Mouse (Mus musculus) gastrocnemius, adult 2 months (tissue): ENCODE data around the gene Il17rd. TPM values are rescaled to one million over a fixed set of nuclear protein-coding genes. Genes with fewer than 3 reads are reported as not detected.

ENCODE experiments used
- DNase-seq: peaks from one replicate; pipeline ENCODE4 v3.0.0; 2022
- H3K27ac ChIP-seq: fragments of 200-600 bp; 2 replicates; pipeline ENCODE4 v1.8.1; 2022; ENCODE audit warnings: mild to moderate bottlenecking
- H3K4me3 ChIP-seq: fragments of 200-600 bp; 2 replicates; pipeline ENCODE4 v1.8.1; 2022; ENCODE audit warnings: mild to moderate bottlenecking, moderate library complexity
- CTCF ChIP-seq: fragments of 200-600 bp; IDR thresholded peaks from 2 replicates; pipeline ENCODE4 v1.8.1; 2022; ENCODE audit warnings: antibody characterized with exemption, mild to moderate bottlenecking, moderate library complexity
- intact Hi-C: fragments of 180-260 bp; cut with DNase I; formaldehyde crosslinking; loops from one replicate; pipeline ENCODE4 v1.15.1; 2025
- total RNA-seq, 2 experiments: library from RNA; stranded (reverse); gene quantifications; 2 replicates each; pipeline ENCODE4 v1.2.3; 2021

Gene Il17rd
- total RNA-seq, 2 experiments from 2014 or later: 2.1 to 3.0 TPM

DNA sequence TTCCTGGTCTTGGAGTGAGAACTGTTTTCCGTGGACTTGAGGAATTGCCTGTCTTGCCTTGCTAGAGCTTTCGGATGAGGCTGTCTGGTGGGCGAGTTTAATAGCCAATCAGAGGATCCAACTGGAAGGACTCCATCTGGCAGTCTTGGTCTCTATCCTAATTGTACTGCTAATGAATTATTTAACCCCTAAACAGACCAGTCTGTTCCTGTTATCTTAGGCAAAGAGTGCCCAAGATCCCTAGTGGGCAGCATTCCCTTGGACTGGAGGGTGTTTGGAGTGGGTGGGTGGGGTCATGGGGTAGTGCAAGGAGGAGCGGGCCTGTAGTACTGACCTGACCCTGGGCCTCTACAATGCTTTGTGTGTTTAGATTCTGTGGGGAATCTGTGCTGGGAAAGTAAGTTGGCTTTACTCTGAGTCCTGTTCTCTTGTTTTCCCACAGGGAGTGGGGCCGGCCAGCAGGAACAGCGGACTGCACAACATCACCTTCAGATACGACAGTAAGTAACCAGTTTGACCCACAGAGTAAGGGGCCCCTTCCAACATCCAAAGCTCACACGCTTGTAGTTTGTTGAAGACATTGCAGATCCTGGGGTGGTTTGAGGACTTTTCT lies 37.3 kb downstream of the Il17rd start:
- intact Hi-C loops: no loop called here

GRCm38 (mm10) chr14:27076522-27076920 lies 37.8 kb downstream of the Il17rd start:
- peak overlapping the region; percentile 50 for H3K27ac ChIP-seq
- no peak for DNase-seq
- no peak for TF ChIP-seq CTCF
- H3K4me3 ChIP-seq: no peak overlapping the region
- intact Hi-C loops: no loop called here

More for the DNA sequence above, 37.3 kb downstream of the Il17rd start:
- DNase-seq: no peak
- TF ChIP-seq CTCF: no peak
- peak overlapping the region; percentile 50 for H3K27ac ChIP-seq
- no peak overlapping the region for H3K4me3 ChIP-seq

DNA sequence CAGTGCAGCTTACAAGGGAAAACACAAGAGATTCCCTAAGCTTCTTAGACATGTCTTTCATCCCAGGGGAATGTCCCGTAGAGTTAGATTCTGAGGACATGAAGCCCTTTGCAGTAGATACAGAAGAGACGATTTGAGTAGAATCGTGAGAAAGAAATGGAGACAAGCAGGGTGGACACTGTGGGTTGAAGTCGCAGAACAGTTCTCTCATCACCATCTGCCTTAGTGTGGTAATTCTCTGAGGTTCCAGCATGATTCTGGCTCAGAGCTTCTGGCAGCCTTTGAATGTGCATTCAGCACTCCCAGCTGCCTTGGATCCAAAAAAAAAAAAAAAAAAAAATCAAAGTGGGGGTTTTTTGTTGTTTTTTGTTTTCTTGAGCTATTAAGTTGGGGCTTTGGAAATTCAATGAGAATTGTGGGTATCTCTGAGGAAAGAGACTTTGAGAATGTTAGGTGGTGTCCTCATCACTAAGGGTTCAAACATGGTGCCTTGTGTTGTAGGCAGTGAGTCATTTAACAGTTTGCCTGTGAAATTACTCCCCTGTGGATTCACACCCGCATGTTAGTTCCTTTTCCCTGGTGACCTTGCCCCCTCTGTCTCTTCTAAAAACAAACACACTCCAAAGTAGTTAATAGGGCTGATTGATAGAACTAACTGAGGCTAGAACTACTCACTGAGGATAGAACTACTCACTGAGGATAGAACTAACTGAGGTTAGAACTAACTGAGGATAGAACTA lies 43.0 kb downstream of the Il17rd start:
- no peak for TF ChIP-seq CTCF
- Histone ChIP-seq H3K4me3 (no peak overlapping the region), H3K27ac (peak overlapping the region; percentile 5; the same call in 1 of the 2 replicates)
- no peak for DNase-seq
- intact Hi-C loops: no loop called here

DNA sequence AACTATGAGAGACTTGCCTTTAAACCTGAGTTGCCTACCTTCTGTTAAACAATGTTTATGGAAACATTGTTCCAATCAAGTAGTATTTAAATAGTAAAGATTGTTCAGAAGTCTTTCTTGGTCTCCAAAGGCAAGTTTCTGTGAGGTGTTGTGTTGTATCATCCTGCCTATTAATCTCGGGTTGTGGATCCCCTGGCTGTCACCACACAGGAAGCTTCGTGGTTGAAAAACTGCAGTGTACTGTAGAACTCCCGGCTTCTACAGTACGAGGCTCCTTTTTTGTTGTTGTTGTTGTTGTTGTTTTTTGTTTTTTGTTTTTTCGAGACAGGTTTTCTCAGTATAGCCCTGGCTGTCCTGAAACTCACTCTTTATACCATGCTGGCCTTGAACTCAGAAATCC lies 46.7 kb downstream of the Il17rd start:
- intact Hi-C loops: no loop called here
- TF ChIP-seq CTCF: no peak
- DNase-seq: no peak
- H3K4me3 ChIP-seq: no peak overlapping the region
- no peak overlapping the region for H3K27ac ChIP-seq

- no peak for DNase-seq
- intact Hi-C loops: no loop called here
- Histone ChIP-seq H3K4me3 (no peak overlapping the region), H3K27ac (no peak overlapping the region)
- no peak for TF ChIP-seq CTCF
Measured at GRCm38 (mm10) chr14:27085999-27086398, 47.3 kb downstream of the Il17rd start.

DNA sequence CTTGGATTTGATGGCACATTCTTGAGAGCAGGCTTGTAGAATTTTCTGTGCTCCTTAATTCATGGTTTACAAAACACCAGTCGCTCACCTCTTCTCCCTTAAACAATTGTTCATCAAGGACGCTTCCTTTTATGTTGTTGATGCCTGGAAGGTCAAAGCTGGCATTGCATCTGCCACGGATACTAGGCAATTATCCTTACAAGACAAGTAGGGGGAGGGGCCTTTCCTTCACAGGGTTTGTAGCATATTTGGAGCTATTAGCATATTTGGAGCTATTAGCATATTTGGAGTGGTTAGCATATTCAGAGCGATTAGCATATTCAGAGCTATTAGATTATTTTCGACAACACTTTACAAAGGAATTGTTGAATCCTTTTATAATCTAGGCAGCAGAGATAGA lies 55.5 kb downstream of the Il17rd start:
- intact Hi-C loops: no loop called here
- Histone ChIP-seq H3K4me3 (no peak overlapping the region), H3K27ac (no peak overlapping the region)
- no peak for DNase-seq
- TF ChIP-seq CTCF: no peak

GRCm38 (mm10) chr14:27096133-27096532 lies 57.4 kb downstream of the Il17rd start:
- Histone ChIP-seq H3K27ac (peak overlapping the region; percentile 68), H3K4me3 (no peak overlapping the region)
- no peak for TF ChIP-seq CTCF
- no peak for DNase-seq
- intact Hi-C loops: loop anchor here (1.0 to 5.0 kb wide), 2 partner anchors 65 to 109 kb away; no protein-coding TSS in a partner anchor

- H3K4me3 ChIP-seq: no peak overlapping the region
- H3K27ac ChIP-seq: peak overlapping the region; percentile 68
- peak; percentile 90 for TF ChIP-seq CTCF
- DNase-seq: peak; percentile 52
- intact Hi-C loops: loop anchor here (1.0 to 5.0 kb wide), 2 partner anchors 65 to 109 kb away; no protein-coding TSS in a partner anchor
Measured at GRCm38 (mm10) chr14:27096779-27097178, 58.0 kb downstream of the Il17rd start.

GRCm38 (mm10) chr14:27101735-27102134 lies 63.0 kb downstream of the Il17rd start:
- DNase-seq: no peak
- intact Hi-C loops: no loop called here
- H3K4me3 ChIP-seq: no peak overlapping the region
- no peak overlapping the region for H3K27ac ChIP-seq
- TF ChIP-seq CTCF: no peak

DNA sequence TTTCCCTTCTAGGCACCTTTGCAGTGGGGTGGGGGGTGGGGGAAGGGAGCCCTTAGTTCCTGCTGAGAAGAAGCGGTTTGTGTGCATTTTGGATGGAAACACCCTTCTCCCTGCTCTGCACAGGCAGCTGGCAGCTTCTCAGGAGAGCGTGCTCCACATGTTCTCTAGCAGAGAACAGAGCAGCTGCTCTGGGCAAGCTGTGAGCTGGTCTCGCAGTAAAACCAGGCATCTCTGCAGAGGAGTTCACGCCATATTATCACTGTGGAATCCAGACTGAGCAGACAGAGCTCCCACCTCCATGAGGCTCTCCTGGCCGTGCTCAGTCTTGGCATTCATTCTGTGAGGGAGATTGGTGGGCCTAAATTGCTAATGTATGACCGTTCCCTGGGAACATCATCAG lies 64.0 kb downstream of the Il17rd start:
- Histone ChIP-seq H3K27ac (no peak overlapping the region), H3K4me3 (no peak overlapping the region)
- DNase-seq: no peak
- intact Hi-C loops: no loop called here
- no peak for TF ChIP-seq CTCF

DNA sequence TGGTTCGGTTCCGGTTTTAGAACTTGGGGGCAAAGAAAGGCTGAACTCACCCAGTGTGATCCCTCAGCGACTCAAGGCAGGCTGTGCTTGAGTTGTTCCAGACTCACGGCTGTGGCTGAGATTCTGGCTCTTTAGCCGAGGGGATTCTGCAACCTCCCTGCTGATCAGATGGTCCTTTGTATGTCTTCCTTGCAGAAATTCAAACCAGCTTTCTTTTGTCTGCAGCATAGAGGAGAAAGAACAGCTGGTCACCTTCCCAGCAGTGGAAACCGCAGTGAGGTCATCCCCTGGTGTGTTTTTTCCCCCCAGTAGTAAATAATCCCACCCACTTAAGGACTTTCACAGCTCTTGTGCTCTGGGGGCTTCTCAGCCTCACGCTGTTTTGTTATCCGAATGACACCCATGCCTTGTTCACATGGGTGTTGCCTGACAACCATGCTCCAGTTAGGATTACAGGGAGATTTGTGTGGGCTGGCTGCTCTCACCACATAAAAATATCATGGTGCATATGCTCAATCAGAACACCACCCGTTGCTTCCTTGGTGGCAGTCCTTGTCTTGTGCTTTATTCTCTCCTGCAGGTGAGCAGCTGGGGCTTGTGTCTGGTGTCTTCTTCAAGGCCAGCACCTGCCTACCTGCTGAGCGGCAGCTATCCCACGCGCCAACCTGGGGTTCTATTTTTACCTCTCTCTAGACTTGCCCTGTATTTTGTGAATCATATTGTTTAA lies 67.2 kb downstream of the Il17rd start:
- no peak for DNase-seq
- Histone ChIP-seq H3K4me3 (no peak overlapping the region), H3K27ac (no peak overlapping the region)
- TF ChIP-seq CTCF: no peak
- intact Hi-C loops: no loop called here

GRCm38 (mm10) chr14:27108748-27109504 lies 70.2 kb downstream of the Il17rd start:
- H3K4me3 ChIP-seq: no peak overlapping the region
- DNase-seq: peak; percentile 43
- peak; percentile 47 for TF ChIP-seq CTCF
- intact Hi-C loops: loop anchor here (1.0 kb wide), 1 partner anchor 74 kb away; no protein-coding TSS in a partner anchor
- no peak overlapping the region for H3K27ac ChIP-seq
